Mouse (Mus musculus) retina, embryonic 14.5 days (tissue): ENCODE results near the gene Slc4a10.
A peak's percentile ranks its signal among the peaks of the same experiment; 100 is the strongest.

Experiments
- DNase-seq: peaks from one replicate; pipeline ENCODE4 v3.0.0-alpha.2; 2015; ENCODE audit warnings: low spot score

Gene Slc4a10

GRCm38 (mm10) chr2:62278779-62279178 is 232.5 kb downstream of the Slc4a10 start:
- DNase-seq = no peak

GRCm38 (mm10) chr2:62279777-62280176 is 233.5 kb downstream of the Slc4a10 start:
- DNase-seq = no peak

GRCm38 (mm10) chr2:62285026-62285425 is 238.8 kb downstream of the Slc4a10 start:
- DNase-seq = no peak

GRCm38 (mm10) chr2:62285847-62286246 is 239.6 kb downstream of the Slc4a10 start:
- peak; percentile 53 for DNase-seq

- no peak for DNase-seq
Measured at GRCm38 (mm10) chr2:62287532-62287931, 241.3 kb downstream of the Slc4a10 start.

GRCm38 (mm10) chr2:62293846-62294245 is 247.6 kb downstream of the Slc4a10 start:
- no peak for DNase-seq

GRCm38 (mm10) chr2:62301716-62302115 is 255.5 kb downstream of the Slc4a10 start:
- DNase-seq = no peak

GRCm38 (mm10) chr2:62306978-62307377 is 260.7 kb downstream of the Slc4a10 start:
- DNase-seq = no peak

GRCm38 (mm10) chr2:62307477-62307876 is 261.2 kb downstream of the Slc4a10 start:
- no peak for DNase-seq

- DNase-seq = no peak
Measured at GRCm38 (mm10) chr2:62316930-62317329, 270.7 kb downstream of the Slc4a10 start.

GRCm38 (mm10) chr2:62319489-62319888 is 273.2 kb downstream of the Slc4a10 start:
- no peak for DNase-seq

GRCm38 (mm10) chr2:62323078-62323637 is 276.9 kb downstream of the Slc4a10 start:
- DNase-seq = no peak

GRCm38 (mm10) chr2:62325388-62325787 is 279.1 kb downstream of the Slc4a10 start:
- no peak for DNase-seq

- DNase-seq = no peak
Measured at GRCm38 (mm10) chr2:62331913-62332312, 285.7 kb downstream of the Slc4a10 start.

- DNase-seq = no peak
Measured at GRCm38 (mm10) chr2:62332465-62332864, 286.2 kb downstream of the Slc4a10 start.

- DNase-seq = no peak
Measured at GRCm38 (mm10) chr2:62334397-62335243, 288.4 kb downstream of the Slc4a10 start.

GRCm38 (mm10) chr2:62337086-62337485 is 290.8 kb downstream of the Slc4a10 start:
- no peak for DNase-seq

- no peak for DNase-seq
Measured at GRCm38 (mm10) chr2:62339222-62339944, 293.1 kb downstream of the Slc4a10 start.

- no peak for DNase-seq
Measured at GRCm38 (mm10) chr2:62341061-62341733, 294.9 kb downstream of the Slc4a10 start.

- peak; percentile 16 for DNase-seq
Measured at GRCm38 (mm10) chr2:62341734-62342128, 295.5 kb downstream of the Slc4a10 start.

- peak; percentile 18 for DNase-seq
Measured at GRCm38 (mm10) chr2:62344367-62344766, 298.1 kb downstream of the Slc4a10 start.

- peak; percentile 36 for DNase-seq
Measured at GRCm38 (mm10) chr2:62346771-62347170, 300.5 kb downstream of the Slc4a10 start.
